Mouse (Mus musculus): ENCODE measurements around the gene Gm8113. TPM values are rescaled to one million over a fixed set of nuclear protein-coding genes. Genes with fewer than 3 reads are reported as not detected.
A peak's percentile ranks its signal among the peaks of the same experiment; 100 is the strongest.
"Not testable (repeated sequence)": the region's sequence is repeated elsewhere in the genome, so short reads cannot be mapped to it uniquely, and the experiment has no call there.

Gm8113 gene
- polyA plus RNA-seq (2015; fragmentation: Nextera tagmentation; extraction: Ambion mirVana), result 7.1 and 8.3 TPM in 2 replicates

DNA sequence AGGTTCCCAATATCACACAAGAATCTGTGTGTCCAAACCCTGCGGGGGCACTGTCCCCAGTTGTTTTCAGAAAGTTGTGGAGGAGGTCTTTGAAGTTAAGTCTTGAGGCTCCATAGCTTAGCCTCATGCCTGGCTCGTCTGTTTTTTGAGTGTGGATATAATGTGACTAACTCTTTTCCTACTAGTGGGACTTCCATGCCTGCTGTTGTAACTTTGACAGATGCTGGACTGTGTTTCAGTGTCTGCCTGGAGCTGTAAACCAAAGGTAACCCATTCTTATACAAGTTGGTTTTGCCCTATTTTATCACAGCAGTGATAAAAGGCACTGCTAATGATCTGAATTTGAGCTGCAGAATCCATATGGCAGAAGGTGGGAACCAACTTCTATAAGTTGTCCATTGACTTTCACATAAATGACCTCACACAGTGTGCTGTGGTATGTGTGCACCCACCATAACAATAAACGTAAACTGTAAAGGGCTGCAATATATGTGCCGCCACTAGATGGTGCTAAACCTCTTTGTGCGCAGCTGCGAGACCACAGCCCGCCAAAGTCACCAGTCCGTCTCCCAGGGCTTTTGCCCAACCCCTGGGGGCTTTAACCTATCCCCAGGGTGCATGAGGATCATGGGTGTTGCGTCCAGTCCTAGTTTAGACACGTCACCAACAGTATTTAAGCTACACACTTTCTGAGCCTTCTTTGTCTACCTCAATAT, at the start of gene Gm8113:
Gene Gm8113 (plus strand): TSS at position 703 of the 716 bp plus-strand sequence.
- not testable (repeated sequence) for H3K36me3 ChIP-seq; H3K4me1 ChIP-seq; H3K9me3 ChIP-seq (replicated peaks); H3K27me3 ChIP-seq (replicated peaks)
- Histone ChIP-seq H3K9ac (replicated peaks) (peak within 1 kb of the TSS; percentile 58), H3K27ac (replicated peaks) (peak within 1 kb of the TSS; percentile 85), H3K4me2 (peak within 1 kb of the TSS; percentile 57), H3K4me3 (replicated peaks) (peak within 1 kb of the TSS; percentile 50)
- ATAC-seq (ENCODE audit: low FRiP score), result peak; percentile 99
- WGBS, result 11% methylated on average over 10 of the region's 10 CpGs

DNA sequence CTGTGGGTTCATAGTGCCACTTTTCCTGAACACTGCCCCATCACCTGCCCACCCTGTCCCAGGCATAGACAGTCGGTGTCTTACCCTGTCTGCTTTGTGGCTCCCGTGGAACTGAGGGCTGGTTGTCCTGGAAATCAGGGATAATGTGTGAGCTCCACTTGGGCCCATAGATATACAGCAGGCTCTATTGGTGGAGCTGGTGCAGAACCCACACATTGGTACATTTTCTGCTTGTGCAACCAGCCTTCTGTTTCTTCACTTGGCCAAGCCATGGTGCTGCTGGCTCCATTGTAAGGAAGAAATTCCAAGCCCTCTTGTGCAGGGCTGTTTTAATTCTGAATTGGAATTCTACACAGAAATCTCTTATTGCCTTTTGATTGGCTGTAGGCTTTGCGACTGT, 49.8 kb upstream of the Gm8113 start, which contains the start of gene Ear1:
Gene Ear1 (minus strand): TSS at position 101 of the 400 bp plus-strand sequence.
- not testable (repeated sequence) for H3K4me3 ChIP-seq (replicated peaks); H3K27me3 ChIP-seq (replicated peaks); H3K4me1 ChIP-seq; H3K36me3 ChIP-seq; H3K9me3 ChIP-seq (replicated peaks); H3K27ac ChIP-seq (replicated peaks); H3K9ac ChIP-seq (replicated peaks); H3K4me2 ChIP-seq; ATAC-seq (ENCODE audit: low FRiP score)
- 91% methylated on average over 3 of the region's 3 CpGs for WGBS

DNA sequence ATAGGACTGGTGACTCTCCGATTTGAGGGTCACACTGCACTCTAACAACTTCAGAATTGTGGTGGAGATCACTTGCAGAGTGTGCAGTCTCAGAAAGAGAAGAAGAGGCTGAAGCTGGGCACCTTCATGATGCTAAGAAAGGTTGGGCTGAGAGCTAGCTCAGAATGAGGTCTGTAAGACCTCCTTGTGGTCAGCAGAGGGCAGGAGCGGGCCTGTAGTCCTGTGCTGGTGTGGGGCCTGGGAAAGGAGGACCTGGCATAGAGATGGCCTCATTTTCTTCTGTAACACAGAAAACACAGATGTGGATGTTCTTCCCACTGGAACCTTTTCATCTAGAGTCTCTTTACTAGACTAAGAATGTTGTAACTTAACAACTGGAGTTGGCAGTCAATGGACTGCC, 47.4 kb upstream of the Gm8113 start:
- not testable (repeated sequence) for H3K9ac ChIP-seq (replicated peaks); H3K4me2 ChIP-seq; ATAC-seq (ENCODE audit: low FRiP score); H3K9me3 ChIP-seq (replicated peaks); H3K27ac ChIP-seq (replicated peaks); H3K4me3 ChIP-seq (replicated peaks); H3K4me1 ChIP-seq; H3K36me3 ChIP-seq; H3K27me3 ChIP-seq (replicated peaks)
- 67% methylated on average over 1 of the region's 2 CpGs for WGBS

DNA sequence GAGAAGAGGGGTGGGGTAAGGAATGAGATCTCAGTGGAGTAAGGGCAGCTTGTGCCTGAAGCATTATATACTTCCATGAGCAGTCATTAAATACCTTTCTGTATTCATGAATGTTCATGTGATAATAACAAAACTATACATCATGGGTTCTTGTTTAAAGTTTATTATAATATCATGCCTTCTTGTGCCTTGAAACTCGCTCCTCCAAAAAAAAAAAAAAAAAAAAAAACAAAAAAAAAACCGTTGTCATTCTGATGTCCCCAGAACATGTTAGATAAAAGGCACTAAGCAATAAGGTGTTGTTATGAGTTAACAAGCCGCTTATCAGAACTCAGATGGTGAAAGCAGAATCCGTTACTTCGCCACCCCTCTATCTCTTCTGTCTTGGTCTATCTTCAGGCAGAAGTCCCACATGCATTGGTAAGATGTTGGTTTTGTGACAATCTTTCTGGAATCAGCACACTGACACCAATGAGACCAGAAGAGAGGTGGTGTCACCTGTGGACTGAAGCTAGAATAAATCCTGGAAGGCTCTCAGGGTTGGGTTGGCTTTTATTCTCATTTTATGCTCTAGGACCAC, 45.1 kb upstream of the Gm8113 start:
- WGBS, result 96% methylated on average over 5 of the region's 5 CpGs
- H3K4me1 ChIP-seq; H3K4me2 ChIP-seq; ATAC-seq (ENCODE audit: low FRiP score); H3K27ac ChIP-seq (replicated peaks); H3K9me3 ChIP-seq (replicated peaks); H3K36me3 ChIP-seq; H3K27me3 ChIP-seq (replicated peaks); H3K4me3 ChIP-seq (replicated peaks); H3K9ac ChIP-seq (replicated peaks): not testable (repeated sequence)

DNA sequence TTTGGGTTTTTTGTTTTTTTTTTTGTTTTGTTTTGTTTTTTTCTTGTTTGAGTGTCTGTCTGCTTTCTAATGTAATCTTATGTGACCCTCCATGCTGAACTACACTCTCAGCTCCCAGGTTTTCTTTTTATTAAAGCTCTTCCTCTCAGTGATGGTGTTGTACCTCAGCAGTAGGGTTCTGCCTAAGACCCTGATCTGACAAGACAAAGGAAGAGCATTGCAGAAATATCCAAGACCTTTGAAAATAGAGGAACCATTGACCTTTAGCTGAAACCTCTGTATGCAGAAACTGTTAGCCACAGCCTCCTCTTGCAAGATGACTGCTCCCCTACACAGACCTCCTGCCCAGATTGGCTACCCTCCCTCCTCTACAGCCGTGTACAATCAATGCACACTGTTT, 39.0 kb upstream of the Gm8113 start:
- ATAC-seq (ENCODE audit: low FRiP score); H3K36me3 ChIP-seq; H3K4me3 ChIP-seq (replicated peaks); H3K9ac ChIP-seq (replicated peaks); H3K9me3 ChIP-seq (replicated peaks); H3K27ac ChIP-seq (replicated peaks); H3K4me1 ChIP-seq; H3K27me3 ChIP-seq (replicated peaks); H3K4me2 ChIP-seq: not testable (repeated sequence)
- 72% methylated on average over 1 of the region's 1 CpGs for WGBS

DNA sequence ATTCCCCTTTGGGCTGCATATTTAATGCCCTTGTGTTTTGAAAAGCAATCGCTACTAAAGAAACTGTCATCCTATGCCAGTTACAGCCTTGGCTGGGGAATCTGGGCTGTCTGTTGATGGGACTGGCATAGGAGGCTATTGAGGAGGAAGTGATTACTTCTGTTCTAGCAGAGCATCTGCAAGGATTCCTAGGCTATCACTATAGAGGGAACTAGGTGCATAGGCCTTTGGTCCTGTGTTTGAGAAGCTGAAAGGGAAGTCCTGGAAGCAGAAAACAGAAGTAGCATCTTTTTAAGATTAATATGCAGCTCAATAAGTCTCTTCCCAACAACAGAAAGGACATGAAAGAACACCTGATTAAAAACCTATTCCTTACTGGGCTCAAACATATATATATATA, 33.9 kb upstream of the Gm8113 start:
- not testable (repeated sequence) for H3K4me1 ChIP-seq; H3K4me3 ChIP-seq (replicated peaks); H3K4me2 ChIP-seq; H3K9ac ChIP-seq (replicated peaks); H3K27me3 ChIP-seq (replicated peaks); H3K36me3 ChIP-seq; H3K27ac ChIP-seq (replicated peaks); H3K9me3 ChIP-seq (replicated peaks); ATAC-seq (ENCODE audit: low FRiP score)
- WGBS, result 100% methylated on average over 1 of the region's 1 CpGs

DNA sequence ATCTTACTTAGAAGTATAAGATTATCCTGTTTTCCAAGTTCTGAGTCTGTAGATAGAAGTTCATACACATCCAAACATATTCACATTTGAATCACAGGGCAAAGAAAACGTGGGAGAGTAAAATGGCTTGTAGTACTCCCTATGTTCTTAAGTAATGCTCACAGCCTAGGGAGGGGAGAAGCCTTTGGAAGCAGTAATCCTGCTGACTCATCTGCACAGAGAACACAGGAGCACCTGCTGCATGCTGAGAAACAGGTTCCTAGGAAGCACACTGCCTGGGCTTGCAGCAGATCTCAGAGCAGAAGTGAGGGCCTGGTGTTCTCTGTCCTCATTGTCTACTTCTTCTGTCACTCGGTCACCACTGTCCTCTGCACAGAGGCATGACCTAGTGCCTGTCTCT, 29.8 kb upstream of the Gm8113 start:
- H3K4me3 ChIP-seq (replicated peaks); H3K27me3 ChIP-seq (replicated peaks); H3K9ac ChIP-seq (replicated peaks); ATAC-seq (ENCODE audit: low FRiP score); H3K9me3 ChIP-seq (replicated peaks); H3K36me3 ChIP-seq; H3K4me1 ChIP-seq; H3K27ac ChIP-seq (replicated peaks); H3K4me2 ChIP-seq: not testable (repeated sequence)
- 38% methylated on average over 1 of the region's 2 CpGs for WGBS

DNA sequence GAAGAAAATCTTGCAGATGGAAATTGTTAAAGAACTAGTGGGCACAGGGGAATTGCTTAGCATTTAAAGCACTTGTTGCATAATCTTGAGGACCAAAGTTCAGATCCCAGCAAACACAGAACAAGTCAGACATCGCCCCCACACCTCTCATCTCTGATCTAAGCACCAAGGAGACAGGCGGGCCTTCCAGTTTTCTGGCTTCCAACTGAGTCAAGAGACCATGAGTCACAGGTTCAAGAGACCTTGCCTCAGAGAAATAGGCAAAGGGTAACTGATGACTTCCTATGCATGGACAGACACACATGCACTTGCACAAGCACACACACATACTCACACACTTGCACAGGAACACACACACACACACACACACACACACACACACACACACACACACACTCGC, 26.6 kb upstream of the Gm8113 start:
- H3K9ac ChIP-seq (replicated peaks); H3K36me3 ChIP-seq; H3K27ac ChIP-seq (replicated peaks); H3K27me3 ChIP-seq (replicated peaks); H3K4me2 ChIP-seq; ATAC-seq (ENCODE audit: low FRiP score); H3K4me1 ChIP-seq; H3K9me3 ChIP-seq (replicated peaks); H3K4me3 ChIP-seq (replicated peaks): not testable (repeated sequence)
- WGBS, result 92% methylated on average over 3 of the region's 3 CpGs

DNA sequence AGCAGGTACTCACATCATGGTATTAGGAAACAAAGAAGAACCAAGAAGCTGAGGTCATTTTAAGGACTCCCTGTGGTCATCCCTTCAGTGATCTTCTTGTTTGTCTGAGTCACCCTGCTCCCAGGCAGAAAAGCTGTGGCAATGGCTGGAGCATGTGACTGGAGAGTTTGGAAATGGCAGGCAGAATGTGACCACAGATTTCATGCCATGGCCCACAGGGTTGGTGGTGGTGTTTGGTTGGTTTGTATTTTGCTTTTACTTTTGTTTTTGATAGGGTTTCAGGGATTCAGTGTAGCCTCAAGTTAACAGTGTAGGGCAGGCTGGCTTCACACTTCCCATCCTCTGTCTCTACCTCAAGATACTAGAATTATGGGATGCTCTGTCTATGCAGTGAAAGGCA, 7.0 kb upstream of the Gm8113 start:
- H3K27ac ChIP-seq (replicated peaks); H3K9ac ChIP-seq (replicated peaks); H3K4me1 ChIP-seq; H3K4me2 ChIP-seq; H3K9me3 ChIP-seq (replicated peaks); H3K27me3 ChIP-seq (replicated peaks); H3K36me3 ChIP-seq; H3K4me3 ChIP-seq (replicated peaks); ATAC-seq (ENCODE audit: low FRiP score): not testable (repeated sequence)

DNA sequence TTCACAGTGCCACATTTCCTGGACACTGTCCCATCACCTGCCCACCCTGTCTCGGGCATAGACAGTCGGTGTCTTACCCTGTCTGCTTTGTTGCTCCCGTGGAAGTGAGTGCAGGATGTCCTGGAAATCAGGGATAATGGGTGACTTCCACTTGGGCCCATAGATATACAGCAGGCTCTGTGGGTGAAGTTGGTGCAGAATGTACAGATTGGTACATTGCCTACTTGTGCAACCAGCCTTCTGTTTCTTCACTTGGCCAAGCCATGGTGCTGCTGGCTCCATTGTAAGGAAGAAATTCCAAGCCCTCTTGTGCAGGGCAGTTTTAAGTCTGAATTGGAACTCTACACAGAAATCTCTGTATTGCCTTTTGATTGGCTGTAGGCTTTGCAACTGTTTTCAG, 1.7 kb upstream of the Gm8113 start, which contains the start of gene Ear10:
Gene Ear10 (minus strand): TSS at position 101 of the 400 bp plus-strand sequence.
- not testable (repeated sequence) for H3K4me2 ChIP-seq; H3K36me3 ChIP-seq; H3K27me3 ChIP-seq (replicated peaks); H3K4me1 ChIP-seq; H3K9me3 ChIP-seq (replicated peaks); H3K9ac ChIP-seq (replicated peaks); H3K27ac ChIP-seq (replicated peaks); H3K4me3 ChIP-seq (replicated peaks); ATAC-seq (ENCODE audit: low FRiP score)
- WGBS, result 85% methylated on average over 3 of the region's 3 CpGs

DNA sequence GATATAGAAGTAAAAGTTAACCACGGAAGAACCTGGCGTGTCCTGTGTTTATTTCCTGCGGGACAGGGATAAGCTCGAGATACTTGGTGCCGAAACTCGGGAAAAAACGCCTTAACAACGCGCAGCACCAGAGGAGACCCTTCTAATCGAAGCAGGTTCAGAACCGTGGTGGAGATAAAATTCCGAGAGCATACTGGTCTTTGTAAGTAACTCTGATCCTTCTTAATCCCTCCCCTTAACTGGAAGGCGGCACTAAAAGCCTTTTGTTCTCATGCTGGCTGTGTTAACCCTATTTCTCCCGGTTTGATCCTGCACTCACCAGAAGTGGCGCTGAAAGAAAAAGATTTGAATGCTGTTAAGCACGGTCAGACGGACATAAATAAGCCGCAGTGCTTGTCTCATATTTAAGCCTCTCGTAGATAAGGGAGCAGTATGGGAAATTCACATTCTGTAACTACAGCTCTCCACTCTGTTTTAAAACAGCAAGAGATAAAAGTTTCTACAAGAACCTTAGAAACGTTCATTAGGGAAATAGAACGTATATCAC, 287 bp downstream of the Gm8113 start:
- peak overlapping the region; percentile 57 for H3K4me2 ChIP-seq
- H3K27me3 ChIP-seq (replicated peaks); H3K9me3 ChIP-seq (replicated peaks); H3K36me3 ChIP-seq; H3K4me1 ChIP-seq: not testable (repeated sequence)
- peak overlapping the region; percentile 85 for H3K27ac ChIP-seq (replicated peaks)
- peak overlapping the region; percentile 58 for H3K9ac ChIP-seq (replicated peaks)
- 5% methylated on average over 21 of the region's 21 CpGs for WGBS
- H3K4me3 ChIP-seq (replicated peaks), result peak overlapping the region; percentile 50
- peak; percentile 94 for ATAC-seq (ENCODE audit: low FRiP score)

DNA sequence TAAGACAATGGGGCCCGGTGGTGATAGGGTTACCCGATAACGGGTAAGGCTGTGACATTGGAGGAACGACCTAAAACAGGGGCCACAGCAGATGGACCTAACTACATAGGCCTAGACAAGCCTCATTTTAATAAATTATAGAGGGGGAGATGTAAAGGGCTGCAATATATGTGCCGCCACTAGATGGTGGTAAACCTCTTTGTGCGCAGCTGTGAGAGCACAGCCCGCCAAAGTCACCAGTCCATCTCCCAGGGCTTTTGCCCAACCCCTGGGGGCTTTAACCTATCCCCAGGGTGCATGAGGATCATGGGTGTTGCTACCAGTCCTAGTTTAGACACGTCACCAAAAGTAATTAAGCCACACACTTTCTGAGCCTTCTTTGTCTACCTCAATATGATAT, 7.8 kb downstream of the Gm8113 start:
- ATAC-seq (ENCODE audit: low FRiP score); H3K9me3 ChIP-seq (replicated peaks): not testable (repeated sequence)
- 16% methylated on average over 8 of the region's 8 CpGs for WGBS

More for the DNA sequence above, 7.8 kb downstream of the Gm8113 start:
- H3K4me3 ChIP-seq (replicated peaks); H3K9ac ChIP-seq (replicated peaks); H3K4me1 ChIP-seq; H3K27ac ChIP-seq (replicated peaks); H3K36me3 ChIP-seq; H3K27me3 ChIP-seq (replicated peaks); H3K4me2 ChIP-seq: not testable (repeated sequence)
